8 mouse cellular contexts compared by ENCODE assay signal in the genomic region with DNA sequence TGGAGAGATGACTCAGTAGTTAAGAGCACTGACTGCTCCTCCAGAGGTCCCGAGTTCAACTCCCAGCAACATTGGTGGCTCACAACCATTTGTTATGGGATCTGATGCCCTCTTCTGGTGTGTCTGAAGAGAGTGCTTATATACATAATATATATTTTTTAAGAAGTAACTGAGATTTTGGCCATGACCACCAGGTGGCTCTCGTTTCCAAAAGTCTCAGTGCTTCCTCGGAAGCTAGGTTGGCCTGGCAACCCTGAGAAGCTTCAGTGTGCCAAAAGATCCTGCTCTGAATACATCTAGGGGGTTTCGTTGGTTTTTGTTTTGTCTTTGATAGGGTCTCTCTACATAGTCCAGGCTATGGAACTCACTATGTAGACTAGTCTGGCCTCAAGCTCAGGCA. TPM values are rescaled to one million over a fixed set of nuclear protein-coding genes. Genes with fewer than 3 reads are reported as not detected.
A peak's percentile ranks its signal among the peaks of the same experiment; 100 is the strongest.
DNase-seq lines count a peak whose midpoint lies in the region; ATAC-seq and TF ChIP-seq lines count a peak whose summit lies in the region.

No protein-coding gene starts in this region.

- no peak overlapping the region for H3K9ac ChIP-seq in forebrain, embryonic 11.5 days (ENCODE audit: low read length)
- H3K9ac ChIP-seq in limb, embryonic 11.5 days (ENCODE audit: low read length), result no peak overlapping the region
- no peak overlapping the region for H3K9ac ChIP-seq in midbrain, embryonic 14.5 days (replicated peaks; ENCODE audit: low read length)

- H3K4me2 ChIP-seq in forebrain, embryonic 11.5 days (ENCODE audit: low read depth, low read length, severe bottlenecking), result no peak overlapping the region
- no peak overlapping the region for H3K4me2 ChIP-seq in limb, embryonic 11.5 days (ENCODE audit: low read depth, severe bottlenecking)
- no peak overlapping the region for H3K4me2 ChIP-seq in midbrain, embryonic 14.5 days (ENCODE audit: low read length)

- peak; percentile 22 to 66 for DNase-seq in layer of hippocampus, adult 18-20 months (ENCODE audit: low spot score in 2 of 2)
- DNase-seq in layer of hippocampus, adult 9-11 months, result no peak
- peak; percentile 55 for DNase-seq in brain, embryonic 18.5 days (ENCODE audit: low read depth, low spot score)
- peak; percentile 69 for DNase-seq in forebrain, embryonic 11.5 days (ENCODE audit: low spot score)
- peak; percentile 92 for DNase-seq in induced T-regulatory cell, adult 2 months (ENCODE audit: low read depth)
- DNase-seq in limb, embryonic 11.5 days (ENCODE audit: low spot score), result peak; percentile 78
- DNase-seq in midbrain, embryonic 14.5 days, result peak; percentile 90
- peak; percentile 61 to 72 for DNase-seq in spleen, adult 2 months (ENCODE audit: low read depth in 1 of 2, low spot score in 2 of 2)

- H3K4me1 ChIP-seq in forebrain, embryonic 11.5 days (replicated peaks; ENCODE audit: control insufficient read depth, insufficient read depth, low read length), result 0 out of 2 replicates have a peak, but pooled peaks cover 1% of the 10 kb centered on the region
- H3K4me1 ChIP-seq in limb, embryonic 11.5 days (ENCODE audit: control insufficient read depth, insufficient read depth, low read length), result no peaks in the 10 kb centered on the region
- peaks cover 7% of the 10 kb centered on the region for H3K4me1 ChIP-seq in midbrain, embryonic 14.5 days (ENCODE audit: control insufficient read depth, insufficient read depth, low read length)
- H3K4me1 ChIP-seq in spleen, adult 2 months (ENCODE audit: control insufficient read depth, insufficient read depth, insufficient read length), result 0 out of 2 replicates have a peak, but pooled peaks cover 2% of the 10 kb centered on the region

- no peak overlapping the region for H3K4me3 ChIP-seq in forebrain, embryonic 11.5 days (ENCODE audit: low read depth, low read length)
- no peak overlapping the region for H3K4me3 ChIP-seq in limb, embryonic 11.5 days (ENCODE audit: low read depth, low read length)
- no peak overlapping the region for H3K4me3 ChIP-seq in midbrain, embryonic 14.5 days (replicated peaks; ENCODE audit: low read depth, low read length)
- no peak overlapping the region for H3K4me3 ChIP-seq in spleen, adult 2 months (ENCODE audit: extremely low read depth, insufficient read depth, insufficient read length)

- TF ChIP-seq POLR2A in spleen, adult 2 months (IDR thresholded peaks at IDR 0.05; ENCODE audit: low read depth, low read length), result no peak

- no peaks in the 10 kb centered on the region for H3K9me3 ChIP-seq in forebrain, embryonic 11.5 days (ENCODE audit: control insufficient read depth, low read length)
- H3K9me3 ChIP-seq in limb, embryonic 11.5 days (ENCODE audit: control insufficient read depth, low read length), result no peaks in the 10 kb centered on the region
- no peaks in the 10 kb centered on the region for H3K9me3 ChIP-seq in midbrain, embryonic 14.5 days (ENCODE audit: control insufficient read depth, low read length)

- H3K27ac ChIP-seq in forebrain, embryonic 11.5 days (ENCODE audit: low read depth, low read length), result no peak overlapping the region
- no peak overlapping the region for H3K27ac ChIP-seq in limb, embryonic 11.5 days (replicated peaks; ENCODE audit: low read depth, low read length)
- no peak overlapping the region for H3K27ac ChIP-seq in midbrain, embryonic 14.5 days (replicated peaks; ENCODE audit: low read depth, low read length)
- H3K27ac ChIP-seq in spleen, adult 2 months (ENCODE audit: insufficient read depth, low read length), result no peak overlapping the region

- peak; percentile 36; the same call in 1 of the 2 replicates for ATAC-seq in forebrain, embryonic 11.5 days (replicated peaks; ENCODE audit: low FRiP score)
- ATAC-seq in limb, embryonic 11.5 days (ENCODE audit: insufficient number of reproducible peaks, low FRiP score, low TSS enrichment, low read depth), result no peak
- ATAC-seq in midbrain, embryonic 14.5 days (ENCODE audit: low FRiP score, low TSS enrichment), result peak; percentile 53; the same call in 1 of the 2 replicates

- peaks cover 3% of the 10 kb centered on the region; the same call in 1 of the 2 replicates for H3K36me3 ChIP-seq in forebrain, embryonic 11.5 days (ENCODE audit: control insufficient read depth, insufficient read depth, low read length)
- peaks cover 7% of the 10 kb centered on the region; the same call in 1 of the 2 replicates for H3K36me3 ChIP-seq in limb, embryonic 11.5 days (ENCODE audit: control insufficient read depth, insufficient read depth, low read length)
- H3K36me3 ChIP-seq in midbrain, embryonic 14.5 days (ENCODE audit: control insufficient read depth, insufficient read depth, low read length), result peaks cover 30% of the 10 kb centered on the region
- H3K36me3 ChIP-seq in spleen, adult 2 months (ENCODE audit: control insufficient read depth, insufficient read depth, low read length), result peaks cover 3% of the 10 kb centered on the region

- TF ChIP-seq CTCF in spleen, adult 2 months (IDR thresholded peaks at IDR 0.05; ENCODE audit: extremely low read depth, insufficient read depth, insufficient read length, insufficient replicate concordance), result peak; percentile 44; the same call in 1 of the 2 replicates

- H3K27me3 ChIP-seq in forebrain, embryonic 11.5 days (ENCODE audit: control insufficient read depth, insufficient read depth, low read length), result no peaks in the 10 kb centered on the region
- no peaks in the 10 kb centered on the region for H3K27me3 ChIP-seq in limb, embryonic 11.5 days (ENCODE audit: control insufficient read depth, insufficient read depth, low read length)
- no peaks in the 10 kb centered on the region for H3K27me3 ChIP-seq in midbrain, embryonic 14.5 days (ENCODE audit: control insufficient read depth, insufficient read depth, low read length)
- no peaks in the 10 kb centered on the region for H3K27me3 ChIP-seq in spleen, adult 2 months (ENCODE audit: control insufficient read depth, insufficient read depth, low read length)

- WGBS in forebrain, embryonic 11.5 days, result 43% methylated on average over 4 of the region's 4 CpGs
- WGBS in limb, embryonic 11.5 days, result 50% methylated on average over 4 of the region's 4 CpGs
- 27% methylated on average over 4 of the region's 4 CpGs for WGBS in midbrain, embryonic 14.5 days
- WGBS in spleen, adult 2 months, result 19% methylated on average over 4 of the region's 4 CpGs

RNA-seq across cellular contexts. Expression of a gene that starts 10.6 kb away (rescaled TPM):
- 100 to 1,000 TPM; 229 to 239 TPM for total RNA-seq in layer of hippocampus, adult 18-20 months (2021)
- 14.0 and 15.0 TPM in 2 replicates for polyA plus RNA-seq in forebrain, embryonic 11.5 days (2014; fragmentation: Nextera tagmentation; extraction: Ambion mirVana)
- 15.3 and 16.4 TPM in 2 replicates for polyA plus RNA-seq in limb, embryonic 11.5 days (2014; fragmentation: Nextera tagmentation; extraction: Ambion mirVana)
- 12.5 and 12.7 TPM in 2 replicates for polyA plus RNA-seq in midbrain, embryonic 14.5 days (2014; fragmentation: Nextera tagmentation; extraction: Ambion mirVana)
- polyA plus RNA-seq in spleen, adult 2 months (2012; rRNA removed), result 6.3 and 8.7 TPM in 2 replicates

RNA-seq across cellular contexts. Expression of a gene that starts 20.9 kb away (rescaled TPM):
- total RNA-seq in layer of hippocampus, adult 18-20 months (2021), result 10 to 100 TPM; 36.3 to 45.4 TPM
- 962 and 982 TPM in 2 replicates for polyA plus RNA-seq in forebrain, embryonic 11.5 days (2014; fragmentation: Nextera tagmentation; extraction: Ambion mirVana)
- polyA plus RNA-seq in limb, embryonic 11.5 days (2014; fragmentation: Nextera tagmentation; extraction: Ambion mirVana), result 866 and 905 TPM in 2 replicates
- polyA plus RNA-seq in midbrain, embryonic 14.5 days (2014; fragmentation: Nextera tagmentation; extraction: Ambion mirVana), result 341 and 379 TPM in 2 replicates
- 29.8 and 36.5 TPM in 2 replicates for polyA plus RNA-seq in spleen, adult 2 months (2012; rRNA removed)

RNA-seq across cellular contexts. Expression of a gene that starts 49.9 kb away (rescaled TPM):
- total RNA-seq in layer of hippocampus, adult 18-20 months (2021), result 1,000 to 10,000 TPM; 1,682 to 1,687 TPM
- 4,588 and 4,913 TPM in 2 replicates for polyA plus RNA-seq in forebrain, embryonic 11.5 days (2014; fragmentation: Nextera tagmentation; extraction: Ambion mirVana)
- 5,871 and 5,955 TPM in 2 replicates for polyA plus RNA-seq in limb, embryonic 11.5 days (2014; fragmentation: Nextera tagmentation; extraction: Ambion mirVana)
- polyA plus RNA-seq in midbrain, embryonic 14.5 days (2014; fragmentation: Nextera tagmentation; extraction: Ambion mirVana), result 3,781 and 4,177 TPM in 2 replicates
- polyA plus RNA-seq in spleen, adult 2 months (2012; rRNA removed), result 333 and 340 TPM in 2 replicates

RNA-seq across cellular contexts. Expression of a gene that starts 55.6 kb away (rescaled TPM):
- total RNA-seq in layer of hippocampus, adult 18-20 months (2021), result under 1 TPM; 0.43 to 0.57 TPM
- 0.16 and 0.63 TPM in 2 replicates for polyA plus RNA-seq in forebrain, embryonic 11.5 days (2014; fragmentation: Nextera tagmentation; extraction: Ambion mirVana)
- polyA plus RNA-seq in limb, embryonic 11.5 days (2014; fragmentation: Nextera tagmentation; extraction: Ambion mirVana), result 0.64 and 0.74 TPM in 2 replicates
- 0.15 and 0.37 TPM in 2 replicates for polyA plus RNA-seq in midbrain, embryonic 14.5 days (2014; fragmentation: Nextera tagmentation; extraction: Ambion mirVana)
- polyA plus RNA-seq in spleen, adult 2 months (2012; rRNA removed), result 187 and 218 TPM in 2 replicates

Comparison
In these comparisons a context has a peak if more than half of its experiments do, and no peak if none do; other contexts are left out.
1. RNA of a gene that starts 49.9 kb away (polyA plus RNA-seq): 5,871 to 5,955 TPM in limb, embryonic 11.5 days, 4,588 to 4,913 TPM in forebrain, embryonic 11.5 days and 3,781 to 4,177 TPM in midbrain, embryonic 14.5 days; 333 to 340 TPM in spleen, adult 2 months; every median in the first group is over 10 times any median in the second.